Mouse (Mus musculus) kidney, adult 2 months (tissue): ENCODE data around the gene Rbm18. TPM values are rescaled to one million over a fixed set of nuclear protein-coding genes. Genes with fewer than 3 reads are reported as not detected.

Experiments
- DNase-seq: peaks from one replicate; pipeline ENCODE4 v3.0.0; 2021
- H3K27ac ChIP-seq: fragments of 200-500 bp; 2 replicates; pipeline ENCODE4 v1.5.1; 2012; ENCODE audit warnings: low read depth, low read length, control low read depth, inconsistent platforms; ENCODE audit not compliant: insufficient read depth
- H3K27me3 ChIP-seq: fragments of 200-500 bp; replicated peaks from 2 replicates; pipeline ENCODE4 v1.6.1; 2012; ENCODE audit warnings: mild to moderate bottlenecking, moderate library complexity, low read length, inconsistent platforms; ENCODE audit not compliant: control insufficient read depth, insufficient read depth
- H3K36me3 ChIP-seq: fragments of 200-500 bp; 2 replicates; pipeline ENCODE4 v1.6.1; 2012; ENCODE audit warnings: mild to moderate bottlenecking, moderate library complexity, low read length, inconsistent platforms; ENCODE audit not compliant: control insufficient read depth, insufficient read depth
- H3K4me1 ChIP-seq: fragments of 200-500 bp; 2 replicates; pipeline ENCODE4 v1.6.1; 2011; ENCODE audit warnings: low read length; ENCODE audit not compliant: control insufficient read depth, insufficient read depth
- H3K4me3 ChIP-seq: fragments of 200-500 bp; 2 replicates; pipeline ENCODE4 v1.5.1; 2011; ENCODE audit warnings: mild to moderate bottlenecking, low read depth, low read length, control low read depth; ENCODE audit not compliant: insufficient read depth
- CTCF ChIP-seq: fragments of 200-500 bp; conservative IDR thresholded peaks from 2 replicates; pipeline ENCODE4 v1.5.1; 2011; ENCODE audit warnings: low read depth, mild to moderate bottlenecking, control low read depth, low read length, moderate library complexity, mixed read lengths; ENCODE audit not compliant: insufficient read depth, insufficient read length
- POLR2A ChIP-seq: fragments of 200-500 bp; IDR thresholded peaks from one replicate; pipeline ENCODE4 v1.6.1; 2011; ENCODE audit warnings: low read depth, low read length, control low read depth
- WGBS: fragments of 180-500 bp; shearing (Covaris S2); methylation state at CpG from one replicate; pipeline ENCODE4 v1.1.7; 2018; 5-methylcytosine and 5-hydroxymethylcytosine counted together
- polyA plus RNA-seq: library from polyadenylated mRNA; depleted of rRNA; stranded (reverse); fragments of >200 nt; gene quantifications from 2 replicates; pipeline ENCODE4 v1.2.3, GENCODE M21; 2012

Gene Rbm18
- polyA plus RNA-seq, 1 experiment, result 15.2 TPM

GRCm38 (mm10) chr2:36097129-36097815 lies 39.3 kb downstream of the Rbm18 start:
- Histone ChIP-seq H3K27me3 (0 out of 2 replicates have a peak, but pooled peaks cover 2% of the 10 kb centered on the region), H3K36me3 (no peaks in the 10 kb centered on the region), H3K27ac (no peak overlapping the region), H3K4me3 (no peak overlapping the region), H3K4me1 (no peaks in the 10 kb centered on the region; the same call in 1 of the 2 replicates)
- TF ChIP-seq POLR2A (no peak), CTCF (no peak)
- 23% methylated on average over 18 of the region's 18 CpGs for WGBS
- DNase-seq, result no peak

- no peak overlapping the region for H3K27ac ChIP-seq
- H3K27me3 ChIP-seq, result peaks cover 2% of the 10 kb centered on the region; the same call in 1 of the 2 replicates
- whole genome bisulfite sequencing, result 20% methylated on average over 31 of the region's 31 CpGs
- TF ChIP-seq CTCF, result no peak
- TF ChIP-seq POLR2A, result no peak
- H3K4me3 ChIP-seq, result no peak overlapping the region
- DNase-seq, result no peak
- H3K4me1 ChIP-seq, result no peaks in the 10 kb centered on the region; the same call in 1 of the 2 replicates
- H3K36me3 ChIP-seq, result no peaks in the 10 kb centered on the region
Observed at GRCm38 (mm10) chr2:36093914-36094475, 42.6 kb downstream of the Rbm18 start.

GRCm38 (mm10) chr2:36093301-36093700 lies 43.3 kb downstream of the Rbm18 start:
- H3K36me3 ChIP-seq, result no peaks in the 10 kb centered on the region
- TF ChIP-seq CTCF (no peak), POLR2A (no peak)
- no peaks in the 10 kb centered on the region; the same call in 1 of the 2 replicates for H3K4me1 ChIP-seq
- no peak for DNase-seq
- no peak overlapping the region for H3K27ac ChIP-seq
- WGBS, result 56% methylated on average over 7 of the region's 7 CpGs
- H3K4me3 ChIP-seq, result no peak overlapping the region
- H3K27me3 ChIP-seq, result peaks cover 2% of the 10 kb centered on the region; the same call in 1 of the 2 replicates

GRCm38 (mm10) chr2:36092748-36093147 lies 43.8 kb downstream of the Rbm18 start:
- no peaks in the 10 kb centered on the region; the same call in 1 of the 2 replicates for H3K4me1 ChIP-seq
- peak; percentile 60 for DNase-seq
- H3K36me3 ChIP-seq, result no peaks in the 10 kb centered on the region
- H3K4me3 ChIP-seq, result no peak overlapping the region
- WGBS, result 24% methylated on average over 4 of the region's 4 CpGs
- TF ChIP-seq POLR2A (no peak), CTCF (no peak)
- no peak overlapping the region for H3K27ac ChIP-seq
- peaks cover 2% of the 10 kb centered on the region; the same call in 1 of the 2 replicates for H3K27me3 ChIP-seq

GRCm38 (mm10) chr2:36090853-36091741 lies 45.5 kb downstream of the Rbm18 start:
- TF ChIP-seq POLR2A (no peak), CTCF (no peak)
- Histone ChIP-seq H3K4me1 (no peaks in the 10 kb centered on the region; the same call in 1 of the 2 replicates), H3K27me3 (no peaks in the 10 kb centered on the region; the same call in 1 of the 2 replicates), H3K27ac (no peak overlapping the region), H3K4me3 (peak overlapping the region; percentile 31), H3K36me3 (no peaks in the 10 kb centered on the region)
- DNase-seq, result peak; percentile 64
- 17% methylated on average over 70 of the region's 70 CpGs for WGBS

GRCm38 (mm10) chr2:36089190-36089589 lies 47.4 kb downstream of the Rbm18 start:
- H3K27ac ChIP-seq, result no peak overlapping the region
- no peak overlapping the region for H3K4me3 ChIP-seq
- H3K36me3 ChIP-seq, result no peaks in the 10 kb centered on the region
- H3K27me3 ChIP-seq, result no peaks in the 10 kb centered on the region; the same call in 1 of the 2 replicates
- H3K4me1 ChIP-seq, result no peaks in the 10 kb centered on the region; the same call in 1 of the 2 replicates
- DNase-seq, result no peak
- 67% methylated on average over 3 of the region's 3 CpGs for WGBS
- TF ChIP-seq CTCF, result no peak
- TF ChIP-seq POLR2A, result no peak

GRCm38 (mm10) chr2:36085041-36085440 lies 51.5 kb downstream of the Rbm18 start:
- WGBS, result 96% methylated on average over 1 of the region's 1 CpGs
- no peak for DNase-seq
- H3K36me3 ChIP-seq, result no peaks in the 10 kb centered on the region

More at GRCm38 (mm10) chr2:36085041-36085440, 51.5 kb downstream of the Rbm18 start:
- Histone ChIP-seq H3K4me1 (no peaks in the 10 kb centered on the region), H3K4me3 (no peak overlapping the region), H3K27ac (no peak overlapping the region), H3K27me3 (no peaks in the 10 kb centered on the region)
- TF ChIP-seq CTCF, result no peak
